Mouse (Mus musculus) cortical plate, adult 2 months (tissue): ENCODE data around the gene Kbtbd2.

ENCODE experiments used
- CTCF ChIP-seq: fragments of 200-500 bp; IDR thresholded peaks from 2 replicates; pipeline ENCODE4 v1.5.1; 2011; ENCODE audit warnings: mild to moderate bottlenecking, control low read depth, low read length; ENCODE audit not compliant: insufficient read depth; ENCODE audit errors: extremely low read depth
- POLR2A ChIP-seq: fragments of 200-500 bp; IDR thresholded peaks from 2 replicates; pipeline ENCODE4 v1.6.1; 2011; ENCODE audit warnings: mild to moderate bottlenecking, low read length, control low read depth; ENCODE audit not compliant: insufficient read depth; ENCODE audit errors: extremely low read depth

- TF ChIP-seq POLR2A (no peak), CTCF (no peak)
Measured at GRCm38 (mm10) chr6:56796668-56797141, 908 bp downstream of the Kbtbd2 start.
